11 mouse cellular contexts compared by ENCODE assay signal in genomic region chrX:11795010-11795409, GRCm38 (mm10).
DNase-seq lines count a peak whose midpoint lies in the region; ATAC-seq and TF ChIP-seq lines count a peak whose summit lies in the region.
"Had no signal": no experiment of that assay in that cellular context is flagged by ENCODE, and none has a peak within 500 bp of the region (broad histone marks: within the 10 kb centered on the region; RNA-seq: fewer than 3 reads in every experiment).

No protein-coding gene starts in this region.

- peak; percentile 51; the same call in 1 of the 2 replicates for ATAC-seq in embryonic facial prominence, embryonic 15.5 days (ENCODE audit: insufficient number of reproducible peaks, low FRiP score, low TSS enrichment, low read depth)
- ATAC-seq: CD4-positive, CD25-positive, alpha-beta regulatory T cell, adult 4 months; forebrain, embryonic 14.5 days; liver, postnatal 0 days had no signal

- TF ChIP-seq CTCF in gastrocnemius, adult 2 months (IDR thresholded peaks at IDR 0.05), result no peak

- no peak overlapping the region for H3K4me3 ChIP-seq in gastrocnemius, adult 2 months
- H3K4me3 ChIP-seq in embryonic facial prominence, embryonic 15.5 days (replicated peaks), result no peak overlapping the region

- peak; percentile 27 for DNase-seq in gastrocnemius, adult 2 months
- no peak for DNase-seq in gastrocnemius, postnatal 36 days
- DNase-seq in kidney, postnatal 25 days, result peak; percentile 11 to 57
- peak; percentile 65 for DNase-seq in lung, postnatal 25 days (ENCODE audit: low spot score)
- DNase-seq in frontal cortex, adult 2 months (ENCODE audit: extremely low spot score in 1 of 2, low spot score in 1 of 2), result no peak
- no peak for DNase-seq in spleen, postnatal 36 days (ENCODE audit: low spot score in 2 of 2)
- no peak for DNase-seq in cerebellum, adult 18-20 months
- DNase-seq: liver, postnatal 0 days had no signal

- H3K36me3 ChIP-seq in embryonic facial prominence, embryonic 15.5 days, result no peaks in the 10 kb centered on the region

- peak overlapping the region; percentile 31; the same call in 1 of the 2 replicates for H3K27ac ChIP-seq in gastrocnemius, adult 2 months
- H3K27ac ChIP-seq in embryonic facial prominence, embryonic 15.5 days (replicated peaks), result no peak overlapping the region

- H3K9ac ChIP-seq in embryonic facial prominence, embryonic 15.5 days, result no peak overlapping the region
- H3K9ac ChIP-seq: liver, postnatal 0 days had no signal

- H3K4me2 ChIP-seq in embryonic facial prominence, embryonic 15.5 days (replicated peaks), result no peak overlapping the region

- 55% methylated on average over 6 of the region's 6 CpGs for WGBS in embryonic facial prominence, embryonic 15.5 days

- intact Hi-C loops in gastrocnemius, adult 2 months (cut with DNase I), result no loop called here
- intact Hi-C loops in gastrocnemius, postnatal 36 days (cut with DNase I), result no loop called here

- H3K9me3 ChIP-seq in embryonic facial prominence, embryonic 15.5 days (replicated peaks), result no peaks in the 10 kb centered on the region

- H3K27me3 ChIP-seq in embryonic facial prominence, embryonic 15.5 days, result no peaks in the 10 kb centered on the region

- peaks cover 1% of the 10 kb centered on the region; the same call in 1 of the 2 replicates for H3K4me1 ChIP-seq in embryonic facial prominence, embryonic 15.5 days

Comparison
In these comparisons a context has a peak if more than half of its experiments do, and no peak if none do; other contexts are left out.
1. DNase-seq: peak in gastrocnemius, adult 2 months (single experiment), kidney, postnatal 25 days (2 of 2) and lung, postnatal 25 days (single experiment); none in gastrocnemius, postnatal 36 days (0 of 2), frontal cortex, adult 2 months (0 of 2), spleen, postnatal 36 days (0 of 2) and cerebellum, adult 18-20 months (0 of 2).